Mouse (Mus musculus): ENCODE measurements around the gene Acsf3.

DNA sequence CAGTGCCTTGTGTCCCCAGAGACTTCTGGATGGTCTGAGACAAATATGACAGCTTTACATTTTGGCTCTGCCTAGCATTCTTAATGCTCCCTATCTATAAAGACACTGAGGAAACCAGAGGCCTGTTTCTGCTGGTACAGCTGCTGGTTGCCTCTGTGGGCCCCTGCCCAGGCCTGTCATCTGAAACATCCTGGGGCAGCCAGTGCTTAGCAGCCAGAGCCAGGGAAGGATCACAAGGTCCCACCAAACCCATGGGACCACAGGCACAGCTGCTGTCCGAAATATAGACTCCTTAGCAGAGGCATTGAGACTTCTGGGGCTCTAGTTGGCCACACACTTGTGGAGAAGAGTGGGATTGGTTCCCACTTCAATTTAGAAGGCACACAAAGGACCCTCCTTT is 9.5 kb downstream of the Acsf3 start:
- no peak for TF ChIP-seq GATA1 (IDR thresholded peaks at IDR 0.05; ENCODE audit: borderline replicate concordance, low read length)
- TF ChIP-seq FLI1 (IDR thresholded peaks at IDR 0.05; ENCODE audit: low read length), result no peak

Data from megakaryocyte, embryonic 14.5 days (primary cell).